In the genomic region with DNA sequence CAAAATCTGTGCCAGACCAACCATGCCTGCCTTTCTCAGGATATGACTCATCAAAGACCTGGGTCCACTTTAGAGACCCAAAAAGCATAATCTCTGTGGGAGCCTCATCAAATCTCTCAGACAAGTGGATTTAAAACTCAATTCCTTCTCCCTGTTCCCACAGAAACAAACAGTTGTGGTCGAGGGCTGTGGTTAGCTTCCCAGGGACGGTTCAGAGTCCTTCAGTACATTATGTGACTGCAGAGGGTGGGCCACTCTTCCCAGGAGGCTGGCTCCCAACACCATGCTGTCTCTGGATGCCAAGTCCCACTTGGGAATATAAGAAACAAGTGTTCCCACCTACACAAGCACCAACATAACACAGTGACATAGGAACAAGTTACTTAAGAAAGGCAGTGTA, we compare ENCODE assay signal across 16 mouse cellular contexts.
DNase-seq lines count a peak whose midpoint lies in the region; ATAC-seq and TF ChIP-seq lines count a peak whose summit lies in the region.
"Had no signal": no experiment of that assay in that cellular context is flagged by ENCODE, and none has a peak within 500 bp of the region (broad histone marks: within the 10 kb centered on the region; RNA-seq: fewer than 3 reads in every experiment).

No protein-coding gene starts in this region.

- H3K9me3 ChIP-seq in intestine, embryonic 14.5 days (ENCODE audit: control insufficient read depth, low read length), result no peaks in the 10 kb centered on the region
- no peaks in the 10 kb centered on the region for H3K9me3 ChIP-seq in intestine, postnatal 0 days (ENCODE audit: control insufficient read depth)
- no peaks in the 10 kb centered on the region for H3K9me3 ChIP-seq in midbrain, embryonic 13.5 days
- H3K9me3 ChIP-seq in midbrain, embryonic 14.5 days (ENCODE audit: control insufficient read depth, low read length), result no peaks in the 10 kb centered on the region
- no peaks in the 10 kb centered on the region for H3K9me3 ChIP-seq in embryonic facial prominence, embryonic 15.5 days (replicated peaks)
- H3K9me3 ChIP-seq: liver, embryonic 13.5 days had no signal

- peak overlapping the region; percentile 66 for H3K27ac ChIP-seq in intestine, embryonic 14.5 days (ENCODE audit: low read depth)
- H3K27ac ChIP-seq in intestine, postnatal 0 days (ENCODE audit: low read depth, low read length), result no peak overlapping the region
- H3K27ac ChIP-seq in midbrain, embryonic 13.5 days, result peak overlapping the region; percentile 14; the same call in 1 of the 2 replicates
- no peak overlapping the region for H3K27ac ChIP-seq in midbrain, embryonic 14.5 days (replicated peaks; ENCODE audit: low read depth, low read length)
- H3K27ac ChIP-seq in embryonic facial prominence, embryonic 15.5 days (replicated peaks), result no peak overlapping the region
- H3K27ac ChIP-seq: liver, embryonic 13.5 days had no signal

- no peak for DNase-seq in intestine, embryonic 14.5 days (ENCODE audit: low spot score)
- DNase-seq in midbrain, embryonic 14.5 days, result no peak
- no peak for DNase-seq in adipocyte (ENCODE audit: low spot score)
- DNase-seq: adrenal gland, postnatal 36 days; cerebellum, adult 9-10 months; gastrocnemius, postnatal 10 days; layer of hippocampus, postnatal 36 days; liver, embryonic 13.5 days; right cerebral cortex, postnatal 14 days had no signal

- H3K4me3 ChIP-seq in intestine, embryonic 14.5 days (ENCODE audit: low read depth, low read length), result no peak overlapping the region
- no peak overlapping the region for H3K4me3 ChIP-seq in intestine, postnatal 0 days (ENCODE audit: low read depth, low read length)
- no peak overlapping the region for H3K4me3 ChIP-seq in midbrain, embryonic 13.5 days (replicated peaks)
- no peak overlapping the region for H3K4me3 ChIP-seq in midbrain, embryonic 14.5 days (replicated peaks; ENCODE audit: low read depth, low read length)
- H3K4me3 ChIP-seq in embryonic facial prominence, embryonic 15.5 days (replicated peaks), result no peak overlapping the region
- H3K4me3 ChIP-seq in myocyte, result no peak overlapping the region
- H3K4me3 ChIP-seq: liver, embryonic 13.5 days had no signal

- peaks cover 18% of the 10 kb centered on the region for H3K4me1 ChIP-seq in intestine, embryonic 14.5 days (replicated peaks; ENCODE audit: control insufficient read depth, insufficient read depth, low read length)
- no peaks in the 10 kb centered on the region for H3K4me1 ChIP-seq in intestine, postnatal 0 days (replicated peaks; ENCODE audit: control insufficient read depth, insufficient read depth, low read length)
- peaks cover 9% of the 10 kb centered on the region for H3K4me1 ChIP-seq in midbrain, embryonic 13.5 days (replicated peaks)
- 0 out of 2 replicates have a peak, but pooled peaks cover 4% of the 10 kb centered on the region for H3K4me1 ChIP-seq in midbrain, embryonic 14.5 days (ENCODE audit: control insufficient read depth, insufficient read depth, low read length)
- H3K4me1 ChIP-seq in embryonic facial prominence, embryonic 15.5 days, result peaks cover 25% of the 10 kb centered on the region

- peaks cover 3% of the 10 kb centered on the region for H3K79me2 ChIP-seq in myocyte (ENCODE audit: control insufficient read depth, insufficient read depth)

- no peaks in the 10 kb centered on the region for H3K27me3 ChIP-seq in intestine, embryonic 14.5 days (replicated peaks; ENCODE audit: control insufficient read depth, insufficient read depth, low read length)
- no peaks in the 10 kb centered on the region for H3K27me3 ChIP-seq in intestine, postnatal 0 days (replicated peaks; ENCODE audit: control insufficient read depth, insufficient read depth, low read length)
- no peaks in the 10 kb centered on the region for H3K27me3 ChIP-seq in midbrain, embryonic 13.5 days
- no peaks in the 10 kb centered on the region for H3K27me3 ChIP-seq in midbrain, embryonic 14.5 days (ENCODE audit: control insufficient read depth, insufficient read depth, low read length)
- no peaks in the 10 kb centered on the region for H3K27me3 ChIP-seq in embryonic facial prominence, embryonic 15.5 days
- no peaks in the 10 kb centered on the region for H3K27me3 ChIP-seq in myocyte (ENCODE audit: control insufficient read depth, insufficient read depth, insufficient read length)
- H3K27me3 ChIP-seq: CH12.LX; liver, embryonic 13.5 days had no signal

- ATAC-seq in intestine, embryonic 14.5 days (replicated peaks; ENCODE audit: low FRiP score, low TSS enrichment, low read depth), result no peak
- no peak for ATAC-seq in intestine, postnatal 0 days
- ATAC-seq in midbrain, embryonic 13.5 days, result no peak
- no peak for ATAC-seq in midbrain, embryonic 14.5 days (ENCODE audit: low FRiP score, low TSS enrichment)
- ATAC-seq in embryonic facial prominence, embryonic 15.5 days (ENCODE audit: insufficient number of reproducible peaks, low FRiP score, low TSS enrichment, low read depth), result peak; percentile 34; the same call in 1 of the 2 replicates
- ATAC-seq: activated CD4-positive, CD25-positive, alpha-beta regulatory T cell, adult 4 months; hindbrain, embryonic 16.5 days had no signal

- TF ChIP-seq POLR2A in myocyte (IDR thresholded peaks at IDR 0.05; ENCODE audit: insufficient read length, low read depth), result no peak

- H3K9ac ChIP-seq in intestine, embryonic 14.5 days (ENCODE audit: low read length), result no peak overlapping the region
- H3K9ac ChIP-seq in intestine, postnatal 0 days (ENCODE audit: low read depth, low read length), result no peak overlapping the region
- H3K9ac ChIP-seq in midbrain, embryonic 13.5 days (replicated peaks), result no peak overlapping the region
- no peak overlapping the region for H3K9ac ChIP-seq in midbrain, embryonic 14.5 days (replicated peaks; ENCODE audit: low read length)
- H3K9ac ChIP-seq in embryonic facial prominence, embryonic 15.5 days, result no peak overlapping the region
- H3K9ac ChIP-seq: liver, embryonic 13.5 days had no signal

- no peak for TF ChIP-seq CTCF in intestine, postnatal 0 days (IDR thresholded peaks at IDR 0.05; ENCODE audit: low read depth)

- H3ac ChIP-seq in myocyte (ENCODE audit: control insufficient read depth, insufficient read length), result no peak overlapping the region

- H3K4me2 ChIP-seq in intestine, embryonic 14.5 days (ENCODE audit: low read length), result peak overlapping the region; percentile 29; the same call in 1 of the 2 replicates
- H3K4me2 ChIP-seq in intestine, postnatal 0 days (replicated peaks; ENCODE audit: low read depth), result no peak overlapping the region
- no peak overlapping the region for H3K4me2 ChIP-seq in midbrain, embryonic 13.5 days (replicated peaks)
- H3K4me2 ChIP-seq in midbrain, embryonic 14.5 days (ENCODE audit: low read length), result no peak overlapping the region
- H3K4me2 ChIP-seq in embryonic facial prominence, embryonic 15.5 days (replicated peaks), result no peak overlapping the region
- H3K4me2 ChIP-seq in myocyte (ENCODE audit: low read depth), result peak overlapping the region; percentile 27
- H3K4me2 ChIP-seq: liver, embryonic 13.5 days had no signal

- peaks cover 4% of the 10 kb centered on the region; the same call in 1 of the 2 replicates for H3K36me3 ChIP-seq in intestine, embryonic 14.5 days (ENCODE audit: control insufficient read depth, insufficient read depth, low read length)
- H3K36me3 ChIP-seq in intestine, postnatal 0 days (ENCODE audit: control insufficient read depth, insufficient read depth), result peaks cover 7% of the 10 kb centered on the region; the same call in 1 of the 2 replicates
- H3K36me3 ChIP-seq in midbrain, embryonic 13.5 days, result no peaks in the 10 kb centered on the region
- H3K36me3 ChIP-seq in midbrain, embryonic 14.5 days (ENCODE audit: control insufficient read depth, insufficient read depth, low read length), result no peaks in the 10 kb centered on the region
- H3K36me3 ChIP-seq in embryonic facial prominence, embryonic 15.5 days, result no peaks in the 10 kb centered on the region
- no peaks in the 10 kb centered on the region for H3K36me3 ChIP-seq in myocyte (ENCODE audit: control insufficient read depth, insufficient read depth)
- H3K36me3 ChIP-seq: liver, embryonic 13.5 days had no signal

- WGBS in intestine, embryonic 14.5 days, result 4% methylated on average over 2 of the region's 2 CpGs
- 18% methylated on average over 2 of the region's 2 CpGs for WGBS in intestine, postnatal 0 days
- 16% methylated on average over 2 of the region's 2 CpGs for WGBS in midbrain, embryonic 13.5 days
- WGBS in midbrain, embryonic 14.5 days, result 11% methylated on average over 2 of the region's 2 CpGs
- 21% methylated on average over 2 of the region's 2 CpGs for WGBS in embryonic facial prominence, embryonic 15.5 days

TF ChIP-seq in myocyte, 11 proteins besides CTCF, POLR2A, EP300 and RAD21:
- TF ChIP-seq MYOG (IDR thresholded peaks at IDR 0.05; ENCODE audit: control insufficient read depth in 1 of 3, insufficient read depth in 1 of 3, insufficient read length in 2 of 3, low read depth in 2 of 3) (no peak), POLR2AphosphoS2 (IDR thresholded peaks at IDR 0.05; ENCODE audit: insufficient read length, low read depth) (no peak)

Comparison
In these comparisons a context has a peak if more than half of its experiments do, and no peak if none do; other contexts are left out.
1. H3K27ac ChIP-seq: peak in intestine, embryonic 14.5 days (single experiment) and midbrain, embryonic 13.5 days (single experiment); none in intestine, postnatal 0 days (single experiment), midbrain, embryonic 14.5 days (single experiment) and embryonic facial prominence, embryonic 15.5 days (single experiment).
2. H3K4me2 ChIP-seq: peak in intestine, embryonic 14.5 days (single experiment) and myocyte (single experiment); none in intestine, postnatal 0 days (single experiment), midbrain, embryonic 13.5 days (single experiment), midbrain, embryonic 14.5 days (single experiment) and embryonic facial prominence, embryonic 15.5 days (single experiment).